Mouse (Mus musculus): ENCODE data around the gene BC034090.
"Not testable (repeated sequence)": the region's sequence is repeated elsewhere in the genome, so short reads cannot be mapped to it uniquely, and the experiment has no call there.

BC034090 gene

DNA sequence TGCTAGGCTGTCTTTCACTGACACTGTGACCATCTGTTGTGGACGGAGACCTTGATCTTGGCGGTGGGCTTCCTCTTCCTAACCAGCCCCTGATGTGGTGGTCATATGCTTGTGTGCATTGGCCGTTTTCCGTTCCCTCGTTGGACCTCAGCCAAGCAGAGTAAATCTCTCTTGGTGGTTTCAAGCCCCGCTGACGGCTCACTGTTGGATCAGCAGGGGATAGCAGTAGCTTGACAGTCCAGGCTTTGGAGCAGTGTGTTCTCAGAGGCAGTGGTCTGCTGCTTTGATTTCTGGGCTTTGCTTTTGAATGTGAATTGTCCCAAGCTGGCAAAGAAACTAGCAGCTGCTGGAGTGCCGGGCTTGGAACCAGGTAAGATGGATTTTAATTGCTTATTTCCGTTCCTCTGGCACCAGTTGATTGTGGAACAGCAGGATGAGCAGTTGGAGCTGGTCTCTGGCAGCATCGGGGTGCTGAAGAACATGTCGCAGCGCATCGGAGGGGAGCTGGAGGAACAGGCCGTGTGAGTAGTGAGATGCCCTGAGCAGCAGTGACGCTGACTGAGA is 51.4 kb downstream of the BC034090 start:
- DNase-seq (ENCODE audit: low read depth, low spot score), result no peak

DNA sequence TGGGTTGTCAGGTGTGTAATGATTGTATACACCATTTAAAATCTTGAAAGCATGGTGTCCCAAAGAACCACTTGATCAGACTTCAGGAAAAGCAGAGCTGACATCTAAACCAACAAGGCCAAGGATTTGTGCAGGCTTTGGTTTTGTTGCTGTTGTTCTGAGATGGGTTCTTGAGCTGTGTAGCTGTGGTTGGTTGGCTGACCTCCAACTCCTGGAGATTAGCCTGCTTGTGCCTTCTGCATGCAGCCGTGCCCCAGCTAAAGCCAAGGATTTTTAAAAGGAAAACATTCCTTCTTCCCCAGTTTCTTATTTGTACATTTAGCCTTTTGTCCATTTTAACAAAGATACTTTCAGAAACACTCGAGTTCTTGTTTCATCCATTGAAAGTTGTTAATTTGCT is 52.6 kb downstream of the BC034090 start:
- DNase-seq (ENCODE audit: low read depth, low spot score), result no peak

DNA sequence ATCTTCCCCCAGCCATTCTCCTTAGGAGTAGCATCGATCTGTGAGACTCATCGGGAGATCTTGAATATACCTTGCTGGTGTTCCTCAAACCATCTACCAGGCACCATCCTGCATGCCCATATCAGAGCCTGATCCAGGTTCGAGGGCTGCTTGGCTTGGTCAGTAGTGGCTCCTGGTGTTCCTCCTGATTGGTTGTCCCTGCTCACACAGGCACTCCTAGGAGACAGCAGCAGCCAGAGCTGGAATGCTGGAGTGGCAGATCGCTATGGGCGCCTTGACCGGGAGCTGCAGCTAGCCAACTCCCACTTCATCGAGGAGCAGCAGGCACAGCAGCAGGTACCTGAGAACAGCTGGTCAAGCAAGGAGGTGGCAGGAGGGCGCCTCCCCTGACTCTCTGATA is 53.0 kb downstream of the BC034090 start:
- no peak for DNase-seq (ENCODE audit: low read depth, low spot score)

DNA sequence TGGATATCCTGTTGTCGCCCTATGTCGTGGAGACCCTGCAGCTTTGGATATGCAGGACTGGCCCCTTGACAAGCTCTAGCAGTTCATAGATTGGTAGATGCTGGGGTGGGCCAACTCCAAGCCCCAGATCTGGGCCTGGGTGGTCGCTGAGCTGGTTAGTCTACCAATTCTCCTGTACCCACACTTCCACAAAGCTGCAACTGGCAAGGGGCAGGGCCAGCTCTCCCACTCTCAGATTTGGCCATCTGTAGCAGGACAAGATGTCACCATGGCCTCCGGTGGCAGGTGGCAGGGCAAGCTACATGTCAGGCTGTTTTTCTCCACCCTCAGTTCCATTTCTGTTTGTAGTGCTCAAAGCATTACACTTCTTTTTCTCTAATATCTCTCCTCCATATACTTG is 55.6 kb downstream of the BC034090 start:
- no peak for DNase-seq (ENCODE audit: low read depth, low spot score)

DNA sequence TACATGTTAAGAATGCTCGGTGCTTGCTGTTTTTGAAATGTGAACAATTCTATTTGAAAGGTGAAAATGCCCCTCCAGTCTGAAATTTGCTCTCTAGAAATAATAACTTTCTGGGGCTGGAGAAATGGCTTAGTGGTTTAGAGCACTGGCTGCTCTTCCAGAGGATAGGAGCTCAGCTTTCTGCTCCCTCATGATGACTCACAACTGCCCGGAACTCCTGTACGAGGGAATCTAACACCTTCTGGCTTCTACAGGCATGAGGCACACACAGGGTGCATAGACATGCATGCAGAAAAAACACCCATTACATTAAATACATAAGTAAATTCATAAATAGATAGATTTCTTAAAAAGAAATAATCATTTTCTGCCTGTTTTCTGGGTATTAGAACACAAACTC is 60.1 kb downstream of the BC034090 start:
- DNase-seq (ENCODE audit: low read depth, low spot score), result no peak

DNA sequence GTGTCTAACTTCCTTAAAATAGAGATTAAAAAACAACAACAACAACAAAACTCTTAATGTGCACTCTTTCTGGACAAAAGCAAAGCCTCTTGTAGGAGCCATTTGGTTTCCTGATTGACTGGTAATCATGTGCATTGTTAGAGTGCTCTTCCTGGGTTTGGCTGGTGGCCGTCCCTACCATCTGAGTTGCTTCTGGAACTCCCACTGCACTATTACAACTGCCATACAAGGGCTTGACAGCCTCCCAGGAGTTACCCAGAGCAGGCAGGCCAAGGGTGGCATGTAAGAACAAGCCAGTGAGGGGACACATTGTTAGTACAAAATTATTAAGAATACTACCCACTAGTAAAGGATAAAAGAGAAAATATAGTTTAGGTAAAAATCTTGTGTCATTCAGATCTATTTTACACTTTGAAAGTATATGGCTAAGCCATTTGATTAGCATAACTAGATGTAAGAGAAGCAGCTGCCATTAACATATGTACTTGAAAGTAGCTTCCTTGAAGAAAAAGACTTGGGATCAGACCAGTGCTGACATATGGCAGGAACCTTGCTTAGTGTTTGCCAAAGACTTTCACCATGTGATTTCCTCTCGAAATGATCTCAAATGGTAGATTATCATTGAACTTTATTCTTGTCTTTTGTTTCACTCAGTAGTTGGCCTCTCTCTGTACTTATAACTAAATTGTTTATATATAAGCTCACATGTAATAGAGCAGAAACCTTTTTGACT is 65.9 kb downstream of the BC034090 start:
- DNase-seq (ENCODE audit: low read depth, low spot score), result no peak

DNA sequence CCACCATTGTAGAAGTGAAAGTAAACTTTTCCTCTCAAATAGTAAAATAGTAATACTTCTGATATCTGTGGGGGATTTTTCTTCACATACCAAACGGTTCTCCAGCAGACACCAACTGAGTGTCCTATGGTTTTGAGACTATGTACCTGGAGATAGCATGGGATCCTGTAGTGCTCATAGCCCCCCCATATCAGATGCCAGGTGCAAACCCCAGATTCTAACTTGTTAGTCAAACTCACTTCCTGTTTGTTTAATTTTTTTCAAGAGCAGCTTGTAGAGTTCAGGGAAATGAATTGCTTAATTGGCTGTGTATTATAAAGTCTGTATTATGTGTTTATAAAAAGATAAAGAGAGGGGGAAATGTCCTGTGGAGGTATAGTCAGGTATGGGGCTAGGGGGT is 69.8 kb downstream of the BC034090 start:
- no peak for DNase-seq (ENCODE audit: low read depth, low spot score)

DNA sequence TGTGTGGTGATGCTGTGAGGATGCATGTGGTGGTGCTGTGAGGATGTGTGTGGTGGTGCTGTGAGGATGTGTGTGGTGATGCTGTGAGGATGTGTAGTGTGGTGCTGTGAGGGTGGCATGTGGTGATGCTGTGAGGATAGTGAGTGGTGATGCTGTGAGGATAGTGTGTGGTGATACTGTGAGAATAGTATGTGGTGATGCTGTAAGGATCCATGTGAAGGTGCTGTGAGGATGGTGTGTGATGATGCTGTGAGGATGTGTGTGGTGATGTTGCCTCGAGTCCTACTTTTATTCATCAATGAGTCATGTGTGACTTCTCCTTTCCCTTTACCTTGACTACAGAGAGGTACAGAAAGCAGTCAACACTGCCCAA is 70.6 kb downstream of the BC034090 start:
- DNase-seq (ENCODE audit: low read depth, low spot score), result not testable (repeated sequence)

DNA sequence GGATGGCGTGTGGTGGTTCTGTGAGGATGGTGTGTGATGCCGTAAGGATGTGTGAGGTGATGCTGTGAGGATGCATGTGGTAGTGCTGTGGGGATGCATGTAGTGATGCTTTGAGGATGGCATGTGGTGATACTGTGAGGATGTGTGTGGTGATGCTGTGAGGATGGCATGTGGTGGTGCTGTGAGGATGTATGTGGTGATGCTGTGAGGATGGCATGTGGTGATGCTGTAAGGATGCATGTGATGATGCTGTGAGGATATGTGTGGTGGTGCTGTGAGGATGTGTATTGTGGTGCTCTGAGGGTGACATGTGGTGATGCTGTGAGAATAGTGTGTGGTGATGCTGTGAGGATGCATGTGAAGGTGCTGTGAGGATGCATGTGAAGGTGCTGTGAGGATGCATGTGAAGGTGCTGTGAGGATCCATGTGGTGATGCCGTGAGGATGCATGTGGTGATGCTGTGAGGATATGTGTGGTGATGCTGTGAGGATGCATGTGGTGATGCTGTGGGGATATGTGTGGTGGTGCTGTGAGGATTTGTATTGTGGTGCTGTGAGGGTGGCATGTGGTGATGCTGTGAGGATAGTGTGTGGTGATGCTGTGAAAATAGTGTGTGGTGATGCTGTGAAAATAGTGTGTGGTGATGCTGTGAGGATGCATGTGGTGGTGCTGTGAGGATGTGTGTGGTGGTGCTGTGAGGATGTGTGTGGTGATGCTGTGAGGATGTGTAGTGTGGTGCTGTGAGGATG is 71.2 kb downstream of the BC034090 start:
- no peak for DNase-seq (ENCODE audit: low read depth, low spot score)

DNA sequence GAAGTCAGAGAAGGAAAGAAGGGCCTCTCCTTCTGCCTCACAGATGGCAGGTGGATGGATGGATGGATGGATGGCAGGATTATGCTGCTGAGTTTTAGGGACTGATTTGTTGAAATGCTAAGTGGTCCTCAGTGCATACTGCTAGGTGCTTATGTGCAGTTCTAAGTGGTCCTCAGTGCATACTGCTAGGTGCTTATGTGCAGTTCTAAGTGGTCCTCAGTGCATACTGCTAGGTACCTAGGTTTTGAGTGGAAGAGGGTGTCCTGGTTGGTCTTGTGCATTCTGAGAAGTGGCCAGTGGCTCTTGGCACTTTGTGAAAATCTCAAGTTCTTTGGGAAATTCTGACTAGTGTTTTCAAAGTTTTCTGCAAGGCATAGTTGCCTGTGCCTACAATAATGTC is 74.3 kb downstream of the BC034090 start:
- DNase-seq (ENCODE audit: low read depth, low spot score), result no peak

DNA sequence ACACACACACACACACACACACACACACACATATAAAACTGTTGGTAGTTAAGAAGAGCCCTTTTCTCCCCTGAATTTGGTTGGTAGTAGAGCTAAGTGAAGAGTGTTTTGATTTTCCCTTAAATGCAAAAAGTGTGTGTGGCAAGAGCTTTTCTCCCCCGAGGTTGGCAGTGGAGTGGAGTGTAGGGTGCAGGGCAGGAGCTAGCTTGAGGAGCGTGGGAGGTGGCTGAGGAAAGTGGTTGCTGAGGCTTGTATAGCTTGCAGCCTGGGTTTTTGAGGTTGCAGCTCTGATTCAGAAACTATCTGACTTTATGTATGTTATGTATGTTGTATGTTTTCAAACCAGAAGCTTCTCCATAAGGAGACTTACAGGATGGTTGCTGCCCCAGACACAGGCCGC is 76.8 kb downstream of the BC034090 start:
- DNase-seq (ENCODE audit: low read depth, low spot score), result no peak
